Mouse (Mus musculus): ENCODE data around the gene Ireb2.
A peak's percentile ranks its signal among the peaks of the same experiment; 100 is the strongest.
"Not testable (repeated sequence)": the region's sequence is repeated elsewhere in the genome, so short reads cannot be mapped to it uniquely, and the experiment has no call there.

Gene Ireb2

DNA sequence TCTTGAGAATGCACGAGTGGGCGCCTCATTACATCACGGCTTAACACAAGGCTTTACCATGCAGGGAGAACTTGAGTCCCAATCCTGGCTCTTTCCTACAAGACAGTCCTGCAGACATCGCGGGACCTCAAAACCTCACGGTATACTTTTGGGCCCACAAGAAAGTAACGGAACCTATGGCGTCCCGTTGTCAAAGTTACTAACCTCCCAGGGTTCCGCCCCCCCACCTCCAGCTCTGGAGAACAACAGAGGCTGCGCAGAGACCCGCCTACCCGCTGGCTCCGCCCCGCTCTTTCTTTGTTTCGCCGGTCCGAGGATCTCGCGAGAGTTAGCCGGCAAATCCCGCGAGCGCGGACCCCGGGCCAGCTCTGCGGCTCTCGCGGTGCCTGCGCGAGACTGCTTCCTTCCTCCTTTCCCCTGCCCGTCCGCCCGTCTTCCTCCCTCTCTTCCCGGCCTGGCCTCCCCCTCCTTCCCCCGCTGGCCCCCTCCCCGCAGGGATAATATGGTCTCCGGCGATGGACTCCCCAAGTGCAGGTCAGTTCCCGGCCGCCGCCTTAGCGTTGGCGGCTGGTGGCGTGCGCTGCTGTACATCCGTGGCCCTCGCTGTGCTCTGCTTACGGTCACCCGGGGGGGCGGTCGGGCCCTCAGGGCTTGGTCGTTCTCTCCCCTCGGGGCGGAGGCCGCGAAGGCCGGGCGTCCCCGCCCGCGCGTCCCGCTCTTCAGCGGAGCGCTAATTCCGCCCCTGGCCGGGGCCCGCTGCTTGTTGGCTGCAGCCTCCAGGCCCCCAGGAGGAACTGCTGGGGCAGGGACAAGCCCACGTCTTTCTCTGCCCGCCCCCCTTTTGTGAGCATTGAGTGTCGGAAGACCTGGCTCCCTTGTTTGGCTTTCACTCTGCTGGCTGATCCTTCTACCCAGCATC is at the start of gene Ireb2:
Ireb2 (plus strand) TSS at position 427 of the 919 bp plus-strand sequence.
- DNase-seq (ENCODE audit: low read depth): peak; percentile 99

DNA sequence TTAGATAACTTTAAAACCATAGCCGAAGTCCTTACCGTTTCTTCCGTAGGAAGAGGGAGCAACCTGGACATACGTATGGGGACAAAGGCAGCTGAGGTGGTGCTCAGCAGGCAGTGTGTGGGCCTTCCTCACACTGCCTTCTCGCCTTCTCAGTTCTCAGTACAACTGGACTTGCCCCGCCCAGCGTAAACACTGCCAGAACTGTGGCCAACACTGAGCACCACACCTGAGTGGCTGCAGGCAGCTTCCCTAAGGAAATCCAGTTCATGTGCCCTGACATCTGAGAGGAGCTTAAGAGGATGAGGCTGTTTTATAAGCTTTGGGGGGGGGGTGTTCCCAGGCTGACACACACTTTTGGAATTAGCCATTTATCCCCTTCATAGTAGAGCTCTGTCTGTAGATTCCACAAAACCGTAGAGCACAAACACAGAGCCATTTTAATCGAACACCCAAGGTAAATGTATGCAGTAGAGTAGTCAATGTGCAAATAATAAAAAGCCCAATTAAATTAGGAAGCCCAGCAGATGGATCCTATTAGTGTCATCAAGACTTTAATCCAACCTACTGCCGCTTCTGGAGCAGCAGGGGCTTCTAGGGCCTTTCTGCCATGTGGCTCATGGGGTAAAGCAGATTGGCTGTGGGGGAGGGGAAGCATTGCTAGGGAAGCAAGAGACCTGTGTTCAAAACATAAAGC is 46.9 kb upstream of the Ireb2 start:
- no peak for DNase-seq (ENCODE audit: low read depth)

DNA sequence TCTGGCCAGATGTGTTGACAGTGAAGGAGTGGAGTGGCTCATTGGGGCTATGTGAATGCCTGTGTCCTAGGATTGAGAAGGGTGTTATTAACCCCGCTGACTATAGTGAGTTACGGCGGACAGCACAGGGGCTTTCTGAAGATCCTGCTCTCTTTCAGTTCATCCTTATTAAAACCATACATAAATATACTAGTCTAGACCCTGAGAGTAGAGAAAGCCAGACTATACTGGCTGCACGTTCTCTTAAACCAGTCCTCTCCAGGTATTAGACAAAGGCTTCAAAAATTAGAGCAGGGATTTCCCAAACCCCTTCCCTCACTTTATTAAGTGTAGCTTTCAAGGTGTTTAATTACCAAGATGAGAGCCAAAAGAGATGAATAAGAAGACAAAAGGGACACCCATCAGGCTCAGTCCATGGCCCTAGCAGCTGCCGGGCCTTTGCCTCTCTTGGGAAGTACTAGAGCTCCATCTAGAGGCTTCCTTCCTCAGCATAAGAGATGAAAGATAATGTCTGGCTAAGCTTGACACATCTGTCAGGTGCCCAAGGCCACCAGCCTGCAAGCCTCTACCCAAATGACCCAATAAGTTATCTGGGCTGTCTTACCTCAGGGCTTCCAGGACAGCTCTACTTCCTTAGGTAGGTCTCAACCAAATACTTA is 42.0 kb upstream of the Ireb2 start:
- DNase-seq (ENCODE audit: low read depth): peak; percentile 41

DNA sequence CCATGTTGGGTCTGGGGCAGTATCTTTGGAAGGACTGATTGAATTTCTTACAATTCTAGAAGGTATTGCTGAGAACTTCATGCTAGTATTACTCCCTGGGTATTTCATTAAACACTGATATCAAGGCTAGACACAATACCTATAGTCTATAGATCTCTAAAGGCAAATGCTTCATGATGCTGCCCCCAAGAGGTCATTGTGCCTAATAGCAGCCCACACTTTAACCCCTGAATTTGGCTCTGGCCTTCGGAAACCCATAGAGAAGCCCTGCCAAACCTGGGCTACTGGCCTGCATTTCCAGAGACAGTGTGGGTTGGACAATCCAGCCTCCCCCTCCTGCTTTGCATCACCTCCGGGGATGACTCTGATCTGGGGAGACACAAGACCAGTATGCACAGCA is 33.8 kb upstream of the Ireb2 start:
- DNase-seq (ENCODE audit: low read depth): peak; percentile 12

DNA sequence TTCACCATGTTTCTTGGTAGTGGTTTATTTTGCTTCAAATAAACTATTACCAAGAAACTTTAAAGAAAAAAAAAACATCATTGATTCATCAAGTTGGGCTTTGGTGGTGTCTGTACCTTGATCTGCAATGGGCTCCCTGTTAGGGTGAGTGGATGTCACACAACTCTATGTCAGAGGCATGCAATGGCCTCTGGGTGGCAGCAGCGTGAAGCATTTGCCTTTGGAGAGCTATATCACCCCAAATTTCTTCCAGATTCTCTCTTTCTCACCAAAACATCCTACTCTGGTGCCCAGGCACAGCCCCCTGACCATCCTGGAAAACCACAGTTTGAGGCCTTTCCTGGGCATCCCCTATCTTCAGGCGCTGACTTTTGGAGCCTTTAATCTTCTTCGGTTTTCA is 33.0 kb upstream of the Ireb2 start:
- peak; percentile 73 for DNase-seq (ENCODE audit: low read depth)

DNA sequence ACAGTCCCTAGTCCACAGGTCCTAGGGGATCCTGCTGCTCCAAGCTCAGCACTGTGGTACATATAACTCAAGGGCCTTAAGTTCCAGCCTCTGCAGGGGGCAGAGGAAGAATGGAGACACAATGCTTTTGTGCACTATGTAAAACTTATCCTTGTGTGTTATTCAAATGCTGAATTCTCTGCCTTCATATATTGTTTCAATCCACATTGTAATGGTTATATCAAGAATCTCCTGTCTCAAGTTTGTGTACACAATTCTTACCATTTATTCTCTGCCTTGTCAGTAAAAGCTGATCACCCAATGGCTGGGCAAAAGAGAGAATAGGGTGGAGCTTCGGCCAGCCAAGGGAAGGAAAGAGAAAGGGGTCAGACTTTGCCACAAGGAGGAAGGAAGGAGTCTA is 29.8 kb upstream of the Ireb2 start:
- no peak for DNase-seq (ENCODE audit: low read depth)

DNA sequence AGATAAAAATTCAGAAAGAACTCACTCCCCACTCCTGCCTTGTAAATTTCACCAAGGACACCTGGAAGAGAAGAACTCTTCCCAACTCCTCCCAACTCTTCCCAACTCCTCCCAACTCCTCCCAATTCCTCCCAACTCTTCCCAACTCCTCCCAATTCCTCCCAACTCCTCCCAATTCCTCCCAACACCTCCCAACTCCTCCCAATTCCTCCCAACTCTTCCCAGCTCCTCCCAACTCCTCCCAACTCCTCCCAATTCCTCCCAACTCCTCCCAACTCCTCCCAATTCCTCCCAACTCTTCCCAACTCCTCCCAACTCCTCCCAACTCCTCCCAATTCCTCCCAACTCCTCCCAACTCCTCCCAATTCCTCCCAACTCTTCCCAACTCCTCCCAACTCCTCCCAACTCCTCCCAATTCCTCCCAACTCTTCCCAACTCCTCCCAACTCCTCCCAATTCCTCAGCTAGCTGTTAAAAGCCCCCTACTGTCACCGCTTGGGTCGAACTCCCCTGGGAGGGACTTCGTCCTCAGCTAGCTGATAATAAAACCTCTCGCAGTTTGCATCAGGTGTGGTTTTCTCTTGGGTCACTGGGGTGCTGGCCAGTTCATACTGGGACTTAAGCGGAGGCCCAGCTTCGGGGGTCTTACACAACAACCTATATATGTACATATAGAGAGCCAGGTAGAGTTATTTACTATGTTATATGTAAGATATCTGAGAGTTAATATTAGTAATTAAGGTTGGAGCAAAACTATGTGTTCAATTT is 27.5 kb upstream of the Ireb2 start:
- DNase-seq (ENCODE audit: low read depth): not testable (repeated sequence)

DNA sequence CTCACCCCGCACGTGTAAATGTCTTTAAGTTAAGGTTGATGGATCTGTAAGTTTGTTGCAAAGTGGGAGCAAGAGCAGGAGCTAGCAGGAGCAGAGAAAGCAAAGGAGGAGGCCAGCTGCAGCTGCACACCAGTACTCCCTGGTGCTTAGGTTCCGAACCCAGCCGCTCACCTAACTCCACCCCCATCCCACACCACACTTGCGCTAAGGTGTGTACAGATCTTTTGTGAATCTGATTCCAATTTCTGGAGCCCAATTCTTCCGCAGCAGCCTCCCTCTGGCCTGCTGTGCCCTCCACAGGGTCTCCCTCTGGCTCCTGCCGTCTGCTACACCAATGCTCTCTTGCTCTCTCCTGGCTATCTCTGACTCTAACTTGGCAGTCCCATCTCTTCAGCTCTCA is 25.8 kb upstream of the Ireb2 start:
- DNase-seq (ENCODE audit: low read depth): no peak

DNA sequence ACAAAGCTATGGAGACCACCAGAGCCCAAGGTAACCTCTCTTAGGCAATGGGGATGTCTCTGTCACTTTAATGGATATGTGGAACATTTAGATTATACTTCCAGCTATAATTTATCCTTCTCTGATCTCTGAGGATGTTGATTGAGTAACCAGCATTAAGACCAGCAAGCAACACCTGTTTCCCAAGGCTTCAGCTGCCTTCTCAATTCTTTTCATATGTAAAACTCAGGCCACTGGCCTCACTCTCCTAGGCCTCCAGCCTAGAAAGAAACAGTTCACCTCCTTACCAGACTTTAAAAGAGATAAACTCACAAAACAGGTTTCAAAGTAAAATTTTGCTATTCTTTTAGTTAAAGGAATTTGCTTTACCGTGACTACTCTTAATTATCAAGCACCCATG is 23.4 kb upstream of the Ireb2 start:
- no peak for DNase-seq (ENCODE audit: low read depth)

DNA sequence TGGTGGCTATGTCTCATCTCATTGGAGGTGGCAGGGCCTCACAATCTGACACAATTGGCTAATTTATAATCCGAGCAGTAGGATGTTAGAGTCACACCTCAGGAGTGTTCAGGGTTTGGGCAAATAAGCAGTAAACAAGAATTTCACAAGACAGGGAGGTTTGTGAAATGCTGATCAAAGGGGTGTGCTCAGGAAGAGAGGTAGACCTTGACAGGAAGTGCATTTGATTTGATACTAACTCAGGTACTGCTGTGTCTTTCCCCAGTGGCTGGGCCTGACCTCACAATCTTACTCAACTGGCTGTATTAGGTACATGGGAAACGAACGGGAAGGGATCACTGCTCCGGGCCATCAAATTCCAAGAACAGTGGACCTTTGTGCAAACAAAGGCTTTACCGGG is 21.3 kb upstream of the Ireb2 start:
- DNase-seq (ENCODE audit: low read depth): peak; percentile 61

DNA sequence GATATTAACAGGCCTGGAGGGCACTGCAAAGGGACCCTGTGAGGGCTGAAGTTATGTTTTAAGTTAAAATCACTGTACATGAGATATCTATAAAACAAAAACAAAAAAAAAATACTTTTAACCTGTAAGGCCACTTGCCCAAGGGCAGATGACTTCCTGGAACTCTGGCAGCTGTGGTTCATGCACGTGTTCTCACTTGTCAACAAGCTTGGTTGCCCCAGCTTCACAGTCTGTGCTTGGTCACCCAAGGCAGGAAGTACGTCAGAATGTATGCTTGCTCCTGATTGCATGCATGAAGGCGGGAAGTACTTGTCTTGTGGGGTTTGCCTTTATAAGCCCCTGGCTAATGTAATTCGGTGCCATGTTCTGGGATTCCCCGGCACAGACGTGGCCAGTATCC is 19.7 kb upstream of the Ireb2 start:
- DNase-seq (ENCODE audit: low read depth): peak; percentile 53

DNA sequence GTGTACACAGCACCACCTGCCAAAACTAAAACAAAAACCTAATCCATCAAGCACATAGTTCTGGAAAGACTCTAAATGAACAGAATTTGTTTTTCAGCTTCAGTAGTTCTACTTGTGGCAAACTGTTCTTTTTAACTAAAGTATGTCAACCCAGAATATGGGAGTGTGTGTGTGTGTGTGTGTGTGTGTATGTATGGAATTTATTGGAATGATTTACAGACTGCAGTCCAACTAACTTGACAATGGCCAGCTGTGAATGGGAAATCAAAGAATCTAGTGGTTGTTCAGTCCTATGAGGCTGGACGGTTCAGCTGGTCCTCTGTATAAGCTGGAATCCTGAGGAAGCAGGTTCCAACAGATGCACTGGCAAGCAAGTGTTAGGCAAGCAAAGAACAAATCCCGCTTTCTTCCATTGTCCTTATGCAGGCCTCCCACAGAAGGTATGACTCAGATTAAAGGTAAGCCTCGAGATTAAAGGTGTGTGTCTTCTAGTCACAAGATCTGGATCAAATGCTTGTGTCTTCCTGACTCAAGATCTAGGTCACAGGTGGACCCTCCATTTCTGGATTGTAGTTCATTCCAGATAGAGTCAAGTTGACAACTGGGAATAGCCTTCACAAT is 18.9 kb upstream of the Ireb2 start:
- no peak for DNase-seq (ENCODE audit: low read depth)

DNA sequence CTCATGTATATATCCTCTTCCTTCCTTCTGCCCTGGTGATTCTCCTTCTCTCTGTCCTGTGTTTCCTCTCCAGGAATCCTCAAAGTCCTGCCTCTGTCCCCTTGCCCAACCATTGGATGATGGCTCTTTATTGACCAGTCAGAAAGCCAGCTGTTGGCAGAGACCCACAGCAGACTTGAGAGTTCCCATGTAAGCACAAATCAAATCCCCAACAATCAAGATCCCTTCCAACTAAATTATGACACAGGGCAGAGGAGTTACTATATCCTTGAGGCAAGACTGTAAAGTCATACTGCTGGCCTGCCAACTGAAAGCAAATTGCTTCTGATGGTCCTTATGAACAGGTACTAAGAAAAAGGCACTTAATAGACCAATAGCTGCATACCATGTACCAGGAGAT is 15.4 kb upstream of the Ireb2 start:
- no peak for DNase-seq (ENCODE audit: low read depth)

DNA sequence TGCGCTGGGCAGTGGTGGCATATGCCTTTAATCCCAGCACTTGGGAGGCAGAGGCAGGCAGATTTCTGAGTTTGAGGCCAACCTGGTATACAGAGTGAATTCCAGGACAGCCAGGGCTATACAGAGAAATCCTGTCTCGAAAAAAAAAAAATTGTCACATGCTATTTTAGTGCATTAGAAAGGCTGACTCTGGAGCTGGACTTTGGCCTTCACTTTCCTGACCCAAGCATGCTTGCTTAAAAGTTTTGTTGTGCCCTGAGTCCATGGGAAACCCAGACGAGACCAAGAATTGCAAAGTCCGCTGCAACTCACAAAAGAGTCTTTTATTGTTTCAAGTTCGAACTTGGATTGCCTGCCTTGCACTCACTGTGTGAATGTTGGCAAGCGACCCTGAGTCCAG is 10.6 kb upstream of the Ireb2 start:
- DNase-seq (ENCODE audit: low read depth): not testable (repeated sequence)

DNA sequence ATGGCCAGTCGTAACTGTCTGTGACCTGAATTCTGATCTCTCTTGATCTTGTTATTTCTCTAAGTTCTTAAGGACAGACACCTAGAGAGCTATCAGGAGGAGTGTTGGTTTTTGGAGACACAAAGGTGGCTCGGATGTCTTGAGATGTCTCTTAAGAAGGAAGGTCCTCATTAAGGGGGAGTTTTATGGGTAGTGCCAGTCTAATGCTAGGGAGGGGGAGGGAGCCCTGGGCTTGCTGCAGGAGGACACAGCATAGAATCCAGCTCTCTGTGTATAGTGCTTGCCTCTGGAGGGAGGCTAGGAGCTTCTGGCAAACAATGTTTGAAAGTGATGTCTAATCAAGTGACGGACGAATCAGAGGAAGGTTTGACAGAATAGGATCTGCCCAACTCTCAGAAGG is 10.0 kb upstream of the Ireb2 start:
- DNase-seq (ENCODE audit: low read depth): no peak

DNA sequence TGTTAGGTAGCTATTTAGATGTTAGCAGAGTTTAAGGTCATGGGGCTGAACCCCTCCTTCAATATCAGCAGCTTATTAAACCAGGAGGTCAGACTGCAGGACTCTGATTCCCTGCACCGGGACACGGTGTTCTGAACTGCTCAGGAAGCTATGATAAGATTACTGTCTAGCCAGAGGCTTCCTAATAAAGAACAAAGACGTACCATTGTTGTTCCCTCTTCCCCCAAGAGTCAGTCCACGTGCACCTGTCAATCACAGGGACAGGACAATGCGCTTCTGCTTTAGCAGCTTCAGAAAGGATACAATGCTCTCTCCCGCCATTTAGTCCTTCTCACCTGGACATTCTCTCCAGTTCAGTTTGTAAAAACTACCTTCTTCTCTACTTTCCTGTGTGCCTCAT is 8.0 kb upstream of the Ireb2 start:
- DNase-seq (ENCODE audit: low read depth): no peak

DNA sequence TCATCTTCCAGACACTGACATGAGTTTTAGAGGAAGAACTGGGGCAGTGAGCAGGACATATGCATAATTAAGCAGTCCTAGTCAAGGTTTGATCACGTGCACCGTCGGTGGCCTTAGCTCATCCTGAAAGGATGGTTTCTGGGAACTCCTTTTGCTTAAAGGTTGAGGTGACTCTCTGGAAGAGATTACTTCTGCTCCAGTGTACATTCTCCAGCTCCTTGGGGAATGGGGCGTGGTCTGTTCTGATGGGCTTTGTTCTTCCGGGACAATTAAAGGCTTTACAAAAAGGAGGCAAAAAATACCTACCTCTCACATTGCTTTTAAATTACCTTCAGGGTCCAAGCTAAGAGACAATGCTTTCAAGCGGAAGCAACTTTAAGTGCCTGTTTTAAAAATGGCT is 7.5 kb upstream of the Ireb2 start:
- no peak for DNase-seq (ENCODE audit: low read depth)

DNA sequence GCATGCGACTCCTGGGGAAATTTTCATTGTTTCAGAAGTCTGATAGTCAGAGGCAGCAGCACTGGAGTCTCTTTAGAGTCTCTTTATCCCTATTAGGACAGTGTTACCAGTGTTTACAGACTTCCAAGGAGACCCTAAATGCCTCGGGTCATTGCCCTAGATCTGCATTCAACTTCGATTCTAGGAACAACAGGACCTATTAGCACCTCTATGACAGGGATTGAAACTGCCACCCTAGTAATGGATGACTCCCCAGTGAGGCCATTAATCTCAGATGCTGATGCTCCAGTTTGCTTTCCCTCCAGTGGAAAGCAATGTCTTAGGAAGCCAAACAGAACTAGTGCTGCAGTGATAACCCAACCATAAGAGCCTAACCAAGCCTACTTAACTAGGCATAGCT is 6.1 kb upstream of the Ireb2 start:
- no peak for DNase-seq (ENCODE audit: low read depth)

DNA sequence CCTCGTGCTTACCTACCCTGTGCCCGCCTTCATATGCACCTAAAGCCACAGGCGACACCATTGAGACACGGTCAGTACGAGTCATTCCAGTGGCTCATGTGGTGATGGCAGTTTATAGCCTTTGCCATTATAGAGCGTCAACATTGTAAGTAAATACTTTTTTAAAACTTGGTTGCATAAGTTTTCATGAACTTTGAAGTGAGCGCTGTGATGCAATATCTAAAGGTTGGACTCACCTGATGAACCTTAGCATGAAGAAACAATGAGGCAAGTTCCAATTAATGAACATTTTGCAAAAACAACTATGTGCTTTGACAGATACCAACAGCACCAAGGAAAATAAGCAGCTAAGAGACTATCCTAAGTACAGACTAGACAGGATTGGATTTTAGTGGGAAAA is 3.1 kb upstream of the Ireb2 start:
- DNase-seq (ENCODE audit: low read depth): no peak

DNA sequence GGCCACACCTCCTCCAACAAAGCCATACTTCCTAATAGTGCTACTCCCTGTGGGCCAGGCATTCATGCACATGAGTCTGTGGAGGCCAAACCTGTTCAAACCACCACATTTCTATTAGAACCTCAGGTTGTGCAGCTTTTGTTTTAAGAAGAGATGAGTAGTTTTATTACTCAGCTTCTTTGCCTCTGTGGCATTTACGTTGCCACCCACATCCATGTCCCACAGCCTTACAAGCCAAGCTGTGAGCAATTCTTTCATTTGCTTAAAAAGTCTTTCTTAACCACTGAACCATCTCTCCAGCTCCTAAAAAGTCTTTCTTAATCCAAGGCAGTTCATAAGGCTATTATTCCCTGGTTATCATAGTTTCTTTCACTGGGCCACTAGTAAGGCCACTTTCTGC is 15.2 kb downstream of the Ireb2 start:
- DNase-seq (ENCODE audit: low read depth): no peak

DNA sequence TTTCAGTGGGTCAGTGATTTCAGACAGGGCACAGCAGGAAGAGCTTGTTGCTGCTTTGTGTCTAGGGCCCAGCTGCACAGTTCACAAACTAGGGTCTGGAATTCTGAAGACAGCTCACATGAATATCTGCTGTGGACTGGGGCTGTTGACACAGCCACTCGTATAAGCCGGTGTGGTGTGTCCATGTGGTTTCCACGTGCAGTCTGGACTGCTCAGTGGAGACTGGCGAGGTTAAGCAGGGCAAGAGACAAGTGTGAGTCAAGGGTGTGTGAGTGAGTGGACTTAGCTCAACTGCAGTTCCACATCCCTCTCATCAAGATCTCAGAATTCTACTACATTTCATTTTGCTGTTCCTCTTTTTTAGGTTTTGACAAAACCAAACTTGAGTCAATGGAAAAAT is 28.5 kb downstream of the Ireb2 start:
- DNase-seq (ENCODE audit: low read depth): no peak

DNA sequence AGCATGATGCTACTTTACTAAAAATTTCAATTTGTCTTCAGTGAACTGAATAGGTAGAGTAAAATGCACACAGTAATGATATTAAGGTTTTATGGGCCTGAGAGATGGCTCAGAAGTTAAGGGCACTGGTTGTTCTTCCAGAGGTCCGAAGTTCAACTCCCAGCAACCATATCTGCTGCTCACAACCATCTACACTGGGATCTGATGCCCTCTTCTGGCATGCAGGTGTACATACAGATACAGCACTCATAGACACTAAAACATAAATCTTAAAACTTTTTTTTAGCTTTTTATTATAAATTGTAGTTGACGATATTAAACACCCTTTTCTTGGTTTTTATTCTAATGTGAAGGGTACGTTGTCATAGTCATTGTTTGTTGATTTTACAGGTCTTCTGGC is 33.5 kb downstream of the Ireb2 start:
- DNase-seq (ENCODE audit: low read depth): peak; percentile 17
